Mouse (Mus musculus) embryonic facial prominence, embryonic 13.5 days (tissue): ENCODE measurements around the gene Nrxn1. TPM values are rescaled to one million over a fixed set of nuclear protein-coding genes. Genes with fewer than 3 reads are reported as not detected.

Experiments
- ATAC-seq: fragments of 200-750 bp; cut with Nextera tagmentation; 2 replicates; pipeline ENCODE4 v1.8.0; 2017; ENCODE audit warnings: low read depth; ENCODE audit not compliant: insufficient number of reproducible peaks, insufficient read depth, low FRiP score, low TSS enrichment
- H3K27ac ChIP-seq: fragments of 300-500 bp; sonication (generic); 2 replicates; pipeline ENCODE4 v1.5.1; 2015; ENCODE audit warnings: moderate library complexity, mild to moderate bottlenecking, inconsistent platforms
- H3K27me3 ChIP-seq: fragments of 300-500 bp; sonication (generic); 2 replicates; pipeline ENCODE4 v1.6.1; 2015; ENCODE audit warnings: mild to moderate bottlenecking, inconsistent platforms
- H3K36me3 ChIP-seq: fragments of 300-500 bp; sonication (generic); 2 replicates; pipeline ENCODE4 v1.6.1; 2015; ENCODE audit warnings: mild to moderate bottlenecking, inconsistent platforms
- H3K4me1 ChIP-seq: fragments of 300-500 bp; sonication (generic); 2 replicates; pipeline ENCODE4 v1.6.1; 2015; ENCODE audit warnings: inconsistent platforms
- H3K4me2 ChIP-seq: fragments of 300-500 bp; sonication (generic); 2 replicates; pipeline ENCODE4 v1.6.1; 2015; ENCODE audit warnings: moderate library complexity, mild to moderate bottlenecking, inconsistent platforms
- H3K4me3 ChIP-seq: fragments of 300-500 bp; sonication (generic); 2 replicates; pipeline ENCODE4 v1.5.1; 2015; ENCODE audit warnings: mild to moderate bottlenecking, inconsistent platforms
- H3K9ac ChIP-seq: fragments of 300-500 bp; sonication (generic); 2 replicates; pipeline ENCODE4 v1.6.1; 2015; ENCODE audit warnings: mild to moderate bottlenecking, inconsistent platforms
- H3K9me3 ChIP-seq: fragments of 300-500 bp; sonication (generic); 2 replicates; pipeline ENCODE4 v1.6.1; 2016; ENCODE audit warnings: inconsistent platforms
- WGBS: fragments of 180-500 bp; shearing (Covaris S2); methylation state at CpG from one replicate; pipeline ENCODE4 v1.1.7; 2015; ENCODE audit warnings: mixed read lengths; 5-methylcytosine and 5-hydroxymethylcytosine counted together
- polyA plus RNA-seq: library from polyadenylated mRNA; unstranded; fragments of >200 nt; fragmentation: Nextera tagmentation; extraction: Ambion mirVana; gene quantifications from 2 replicates; pipeline ENCODE4 v1.2.1, GENCODE M21; 2015

Nrxn1 gene
- polyA plus RNA-seq, 1 experiment from 2014 or later, result 10.3 TPM

DNA sequence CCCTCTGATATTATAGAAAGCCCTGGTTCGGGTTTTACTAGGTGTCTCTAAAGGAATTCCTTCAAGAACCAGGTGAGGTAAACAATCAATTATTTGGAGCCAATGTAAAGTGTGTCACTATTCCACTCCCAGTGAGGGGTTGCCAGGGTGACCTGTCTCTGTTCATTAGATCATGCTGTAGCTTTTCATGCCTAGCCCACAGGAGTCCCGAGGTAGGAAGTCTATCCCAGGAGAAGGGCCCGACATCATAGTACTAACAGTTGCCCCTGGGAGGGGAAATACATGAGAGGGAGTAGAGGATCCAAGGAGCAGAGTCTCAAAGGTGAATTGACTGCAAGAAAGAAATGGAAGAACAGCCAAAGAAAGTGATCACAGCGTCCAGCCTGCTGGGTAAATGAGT lies 639.6 kb downstream of the Nrxn1 start:
- no peaks in the 10 kb centered on the region for H3K36me3 ChIP-seq
- no peaks in the 10 kb centered on the region for H3K9me3 ChIP-seq
- H3K9ac ChIP-seq, result no peak overlapping the region
- WGBS, result 39% methylated on average over 4 of the region's 4 CpGs
- H3K4me1 ChIP-seq, result peaks cover 8% of the 10 kb centered on the region
- no peak for ATAC-seq
- H3K27me3 ChIP-seq, result peaks cover 52% of the 10 kb centered on the region
- no peak overlapping the region for H3K27ac ChIP-seq
- no peak overlapping the region for H3K4me2 ChIP-seq
- no peak overlapping the region for H3K4me3 ChIP-seq

DNA sequence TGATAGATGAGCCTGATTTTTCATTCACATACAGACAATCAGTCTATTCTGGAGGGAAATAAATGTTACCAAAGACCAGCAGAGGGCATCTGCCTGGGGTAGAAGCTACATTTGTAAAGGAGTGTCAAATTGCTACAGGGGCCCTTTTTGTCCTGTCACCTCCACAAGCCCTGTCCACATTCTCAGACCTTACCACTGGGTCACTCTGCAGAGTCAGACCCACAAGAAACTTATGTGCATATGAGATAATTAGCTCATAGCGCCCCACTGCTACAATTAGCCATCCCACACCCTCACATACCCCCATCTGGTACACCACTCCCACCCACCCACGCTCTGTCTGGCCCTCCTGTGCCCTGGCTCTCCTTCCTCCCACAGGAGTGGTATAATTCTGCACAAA lies 640.1 kb downstream of the Nrxn1 start:
- peaks cover 51% of the 10 kb centered on the region for H3K27me3 ChIP-seq
- H3K4me3 ChIP-seq, result no peak overlapping the region
- H3K36me3 ChIP-seq, result no peaks in the 10 kb centered on the region
- no peak for ATAC-seq
- H3K27ac ChIP-seq, result no peak overlapping the region
- no peak overlapping the region for H3K9ac ChIP-seq
- no peak overlapping the region for H3K4me2 ChIP-seq
- no peaks in the 10 kb centered on the region for H3K9me3 ChIP-seq
- H3K4me1 ChIP-seq, result peaks cover 8% of the 10 kb centered on the region
- WGBS, result 68% methylated on average over 2 of the region's 2 CpGs

- ATAC-seq, result no peak
- no peaks in the 10 kb centered on the region for H3K36me3 ChIP-seq
- H3K4me3 ChIP-seq, result no peak overlapping the region
- H3K27me3 ChIP-seq, result peaks cover 38% of the 10 kb centered on the region
- 41% methylated on average over 2 of the region's 2 CpGs for WGBS
- no peak overlapping the region for H3K9ac ChIP-seq
- H3K9me3 ChIP-seq, result no peaks in the 10 kb centered on the region
- H3K27ac ChIP-seq, result no peak overlapping the region
- no peak overlapping the region for H3K4me2 ChIP-seq
- peaks cover 8% of the 10 kb centered on the region for H3K4me1 ChIP-seq
These were observed 641.5 kb downstream of the Nrxn1 start for GRCm38 (mm10) chr17:90451384-90451783.

DNA sequence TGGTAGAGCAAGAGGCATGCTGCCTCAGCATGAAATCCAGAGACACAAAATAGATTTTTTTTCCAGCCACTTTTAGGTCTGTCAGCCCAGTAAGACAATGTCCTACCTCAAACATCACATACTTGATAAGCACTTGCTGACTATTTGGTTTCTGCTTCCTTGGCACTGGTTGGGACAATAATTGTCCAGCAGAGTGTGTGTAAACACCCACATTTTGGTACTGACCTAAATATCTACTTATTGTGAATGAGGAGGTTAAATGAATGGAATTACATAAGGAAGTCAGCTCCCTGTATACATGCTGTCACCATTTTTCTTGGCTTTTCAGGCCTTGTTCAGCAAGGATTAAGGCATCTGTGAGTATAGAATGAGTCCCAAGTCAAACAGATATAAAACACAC lies 649.8 kb downstream of the Nrxn1 start:
- Histone ChIP-seq H3K9me3 (no peaks in the 10 kb centered on the region), H3K4me1 (no peaks in the 10 kb centered on the region), H3K4me3 (no peak overlapping the region), H3K4me2 (no peak overlapping the region), H3K36me3 (no peaks in the 10 kb centered on the region), H3K27ac (no peak overlapping the region), H3K9ac (no peak overlapping the region), H3K27me3 (no peaks in the 10 kb centered on the region)
- no peak for ATAC-seq

DNA sequence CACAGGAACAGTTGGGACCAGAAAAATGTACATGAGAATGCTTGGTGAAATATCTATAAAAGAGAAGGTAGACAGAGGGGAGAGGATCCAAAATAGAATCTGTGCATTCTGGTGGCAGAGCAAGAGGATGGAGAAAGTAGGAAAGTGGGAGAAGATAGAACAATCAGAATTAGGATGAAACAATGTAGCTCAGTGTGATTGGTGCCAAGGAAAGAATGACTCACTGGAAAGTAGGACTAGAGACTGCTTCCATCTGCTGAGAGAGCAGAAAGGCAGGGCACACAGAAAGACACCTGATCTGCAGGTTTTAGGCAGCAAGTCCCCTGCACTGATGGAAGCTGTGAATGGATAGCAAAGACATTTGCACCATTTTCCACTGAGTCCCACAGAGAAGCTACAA lies 657.0 kb downstream of the Nrxn1 start:
- Histone ChIP-seq H3K9me3 (no peaks in the 10 kb centered on the region), H3K4me2 (no peak overlapping the region), H3K4me1 (no peaks in the 10 kb centered on the region), H3K9ac (no peak overlapping the region), H3K27ac (no peak overlapping the region), H3K4me3 (no peak overlapping the region), H3K36me3 (no peaks in the 10 kb centered on the region), H3K27me3 (no peaks in the 10 kb centered on the region)
- ATAC-seq, result no peak

DNA sequence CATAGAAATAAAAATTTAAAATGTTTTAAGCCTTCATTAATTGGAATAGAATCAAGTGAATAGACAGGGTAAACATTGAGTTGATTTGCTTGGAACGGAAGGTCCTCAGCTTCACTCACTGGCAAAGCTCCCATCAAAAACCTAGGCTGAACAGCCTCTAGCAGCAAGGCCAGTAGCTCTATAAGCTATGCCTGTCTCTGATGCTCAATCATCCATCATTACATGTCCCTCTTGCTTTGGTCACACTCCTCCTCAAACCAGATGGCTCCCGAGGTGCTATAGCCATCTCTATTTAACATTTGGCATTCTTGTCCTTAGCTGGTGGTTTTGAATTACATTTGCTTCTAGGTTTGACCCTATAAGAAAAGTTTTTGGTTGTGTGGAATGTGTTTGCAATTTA lies 657.5 kb downstream of the Nrxn1 start:
- Histone ChIP-seq H3K4me2 (no peak overlapping the region), H3K27ac (no peak overlapping the region), H3K9me3 (no peaks in the 10 kb centered on the region), H3K9ac (no peak overlapping the region), H3K4me1 (no peaks in the 10 kb centered on the region), H3K4me3 (no peak overlapping the region), H3K27me3 (no peaks in the 10 kb centered on the region), H3K36me3 (no peaks in the 10 kb centered on the region)
- no peak for ATAC-seq
- 57% methylated on average over 2 of the region's 2 CpGs for whole genome bisulfite sequencing

DNA sequence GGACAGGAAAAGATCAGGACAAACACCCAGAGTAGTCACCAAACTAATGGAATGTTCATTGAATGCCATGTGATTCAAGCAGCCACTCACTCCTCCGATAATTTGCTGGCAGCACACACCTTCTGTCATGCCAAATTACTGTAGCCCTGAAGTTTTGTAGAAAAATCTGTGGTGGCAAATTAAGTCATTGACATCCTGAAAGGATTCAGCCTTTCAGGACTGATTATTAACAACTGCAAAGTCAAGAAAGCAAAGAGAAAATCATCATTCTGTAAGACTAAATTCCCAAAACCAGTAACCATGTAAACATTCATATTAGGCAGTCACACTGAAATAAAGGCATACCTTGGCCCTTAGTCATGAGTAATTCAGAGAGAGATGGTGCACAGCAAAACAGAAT lies 662.7 kb downstream of the Nrxn1 start:
- H3K27ac ChIP-seq, result no peak overlapping the region
- H3K4me2 ChIP-seq, result no peak overlapping the region
- no peaks in the 10 kb centered on the region for H3K36me3 ChIP-seq
- no peaks in the 10 kb centered on the region for H3K9me3 ChIP-seq
- no peaks in the 10 kb centered on the region for H3K4me1 ChIP-seq
- no peaks in the 10 kb centered on the region for H3K27me3 ChIP-seq
- WGBS, result 73% methylated on average over 1 of the region's 1 CpGs
- no peak overlapping the region for H3K4me3 ChIP-seq
- ATAC-seq, result no peak
- no peak overlapping the region for H3K9ac ChIP-seq

DNA sequence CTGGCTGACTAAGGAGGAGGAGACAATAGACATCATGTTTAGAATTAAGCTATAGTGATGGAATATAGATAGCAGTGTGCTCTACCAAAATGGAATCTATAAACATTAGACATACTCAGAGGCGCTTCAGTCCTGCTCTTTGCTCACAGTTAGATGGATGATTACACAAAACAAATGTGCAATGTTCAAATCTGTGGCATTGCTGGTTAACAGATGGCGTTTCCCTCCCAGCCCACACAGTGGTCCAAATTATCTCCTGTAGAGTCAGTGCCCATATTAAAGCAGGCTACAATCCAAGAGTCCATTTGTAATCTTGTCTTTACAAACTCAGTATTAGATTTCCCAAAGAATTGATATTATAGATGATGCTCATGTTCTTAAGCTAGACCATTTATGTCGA lies 666.9 kb downstream of the Nrxn1 start:
- Histone ChIP-seq H3K27me3 (no peaks in the 10 kb centered on the region), H3K9me3 (no peaks in the 10 kb centered on the region), H3K4me3 (no peak overlapping the region), H3K4me2 (no peak overlapping the region), H3K27ac (no peak overlapping the region), H3K4me1 (no peaks in the 10 kb centered on the region), H3K36me3 (no peaks in the 10 kb centered on the region), H3K9ac (no peak overlapping the region)
- 80% methylated on average over 3 of the region's 3 CpGs for WGBS
- ATAC-seq, result no peak

- ATAC-seq, result no peak
- Histone ChIP-seq H3K4me3 (no peak overlapping the region), H3K4me1 (no peaks in the 10 kb centered on the region), H3K9me3 (no peaks in the 10 kb centered on the region), H3K4me2 (no peak overlapping the region), H3K36me3 (no peaks in the 10 kb centered on the region), H3K27ac (no peak overlapping the region), H3K27me3 (no peaks in the 10 kb centered on the region), H3K9ac (no peak overlapping the region)
- WGBS, result 81% methylated on average over 3 of the region's 3 CpGs
These were observed 670.3 kb downstream of the Nrxn1 start for GRCm38 (mm10) chr17:90422591-90422990.

GRCm38 (mm10) chr17:90420757-90421156 lies 672.1 kb downstream of the Nrxn1 start:
- Histone ChIP-seq H3K27ac (no peak overlapping the region), H3K4me3 (no peak overlapping the region), H3K4me1 (no peaks in the 10 kb centered on the region), H3K9me3 (no peaks in the 10 kb centered on the region), H3K9ac (no peak overlapping the region), H3K4me2 (no peak overlapping the region), H3K36me3 (no peaks in the 10 kb centered on the region), H3K27me3 (no peaks in the 10 kb centered on the region)
- 91% methylated on average over 2 of the region's 2 CpGs for WGBS
- ATAC-seq, result no peak

GRCm38 (mm10) chr17:90419615-90420014 lies 673.3 kb downstream of the Nrxn1 start:
- Histone ChIP-seq H3K27ac (no peak overlapping the region), H3K9me3 (no peaks in the 10 kb centered on the region), H3K36me3 (no peaks in the 10 kb centered on the region), H3K4me2 (no peak overlapping the region), H3K9ac (no peak overlapping the region), H3K4me1 (no peaks in the 10 kb centered on the region), H3K27me3 (no peaks in the 10 kb centered on the region), H3K4me3 (no peak overlapping the region)
- ATAC-seq, result no peak
- 90% methylated on average over 1 of the region's 1 CpGs for WGBS

DNA sequence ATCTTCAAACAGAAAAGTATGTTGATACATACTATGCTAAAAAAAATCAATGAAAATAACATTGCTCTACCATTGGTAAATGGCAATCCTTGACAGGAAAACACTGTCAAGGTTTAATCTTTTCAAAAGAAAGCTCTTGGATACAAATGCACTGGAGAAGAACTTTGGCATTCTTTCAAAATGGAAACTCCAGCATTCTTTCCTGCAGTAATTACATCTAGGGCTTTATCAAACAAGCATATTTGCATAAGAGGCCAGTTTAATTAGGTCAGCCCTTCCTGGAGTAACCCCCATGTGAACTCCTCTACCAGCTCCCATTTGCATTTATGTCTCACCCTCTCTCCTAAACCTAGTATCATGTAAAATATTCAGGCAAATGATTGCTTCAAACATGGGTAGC lies 696.5 kb downstream of the Nrxn1 start:
- ATAC-seq, result no peak
- H3K27me3 ChIP-seq, result no peaks in the 10 kb centered on the region
- H3K4me1 ChIP-seq, result no peaks in the 10 kb centered on the region
- no peak overlapping the region for H3K27ac ChIP-seq
- H3K4me3 ChIP-seq, result no peak overlapping the region
- H3K9me3 ChIP-seq, result no peaks in the 10 kb centered on the region
- no peak overlapping the region for H3K4me2 ChIP-seq
- no peak overlapping the region for H3K9ac ChIP-seq
- H3K36me3 ChIP-seq, result no peaks in the 10 kb centered on the region

GRCm38 (mm10) chr17:90394606-90395005 lies 698.3 kb downstream of the Nrxn1 start:
- H3K9ac ChIP-seq, result no peak overlapping the region
- no peak for ATAC-seq
- H3K4me3 ChIP-seq, result no peak overlapping the region
- H3K4me1 ChIP-seq, result no peaks in the 10 kb centered on the region
- H3K27me3 ChIP-seq, result no peaks in the 10 kb centered on the region
- H3K36me3 ChIP-seq, result no peaks in the 10 kb centered on the region
- no peaks in the 10 kb centered on the region for H3K9me3 ChIP-seq
- no peak overlapping the region for H3K27ac ChIP-seq
- 87% methylated on average over 6 of the region's 6 CpGs for WGBS
- H3K4me2 ChIP-seq, result no peak overlapping the region
